Mouse (Mus musculus) yolk sac, embryonic 10.5 days (tissue): ENCODE measurements at regions not wholly inside any gene's neighbourhood (a gene's known extent, or its start where the extent isn't known, plus 50 kb on each side); places are given as distances from the start of the nearest gene placed in this dataset.

Source experiments
- DNase-seq: peaks from one replicate; pipeline ENCODE4 v3.0.0-alpha.2; 2017; ENCODE audit warnings: low spot score

GRCm38 (mm10) chr16:68017672-68018071 is 397.0 kb upstream of the Cadm2 start:
- no peak for DNase-seq

GRCm38 (mm10) chr16:67989671-67990070 is 369.0 kb upstream of the Cadm2 start:
- no peak for DNase-seq

- no peak for DNase-seq
Observed at GRCm38 (mm10) chr16:67976565-67976964, 355.9 kb upstream of the Cadm2 start.

GRCm38 (mm10) chr16:67968311-67969145 is 347.8 kb upstream of the Cadm2 start:
- DNase-seq = no peak

GRCm38 (mm10) chr16:67949112-67949511 is 328.4 kb upstream of the Cadm2 start:
- DNase-seq = no peak

GRCm38 (mm10) chr16:67944406-67944805 is 323.7 kb upstream of the Cadm2 start:
- DNase-seq = no peak

- DNase-seq = no peak
Observed at GRCm38 (mm10) chr16:67919175-67919574, 298.5 kb upstream of the Cadm2 start.

- no peak for DNase-seq
Observed at GRCm38 (mm10) chr16:67871304-67872022, 250.8 kb upstream of the Cadm2 start.

- no peak for DNase-seq
Observed at GRCm38 (mm10) chr16:67850201-67850600, 229.5 kb upstream of the Cadm2 start.

- no peak for DNase-seq
Observed at GRCm38 (mm10) chr16:67844481-67844880, 223.8 kb upstream of the Cadm2 start.

GRCm38 (mm10) chr16:67797236-67797635 is 176.5 kb upstream of the Cadm2 start:
- no peak for DNase-seq

- peak; percentile 9 for DNase-seq
Observed at GRCm38 (mm10) chr16:67776091-67776490, 155.4 kb upstream of the Cadm2 start.

GRCm38 (mm10) chr16:67769114-67769513 is 148.4 kb upstream of the Cadm2 start:
- DNase-seq = no peak

- no peak for DNase-seq
Observed at GRCm38 (mm10) chr16:67735398-67735797, 114.7 kb upstream of the Cadm2 start.

- no peak for DNase-seq
Observed at GRCm38 (mm10) chr16:67698619-67699018, 77.9 kb upstream of the Cadm2 start.
